Mouse (Mus musculus) CH12.LX (cell line): ENCODE measurements at regions not wholly inside any gene's neighbourhood (a gene's known extent, or its start where the extent isn't known, plus 50 kb on each side); places are given as distances from the start of the nearest gene placed in this dataset.

ENCODE experiments used
- DNase-seq: peaks from one replicate; pipeline ENCODE4 v3.0.0-alpha.2; 2013; ENCODE audit errors: extremely low read depth
- H3K27ac ChIP-seq: 2 replicates; pipeline ENCODE4 v1.5.1; 2012; ENCODE audit warnings: low read depth, mild to moderate bottlenecking, control low read depth, moderate library complexity; ENCODE audit not compliant: insufficient read depth
- H3K27me3 ChIP-seq: replicated peaks from 2 replicates; pipeline ENCODE3; 2012; ENCODE audit warnings: inconsistent platforms
- H3K36me3 ChIP-seq, 2 experiments: replicated peaks in 1 of 2; 2 replicates each; pipeline versions ENCODE3 to v1.6.1; 2012; ENCODE audit warnings: inconsistent platforms in 1 of 2, low read length in 1 of 2, mild to moderate bottlenecking in 1 of 2, mixed read lengths in 1 of 2, moderate library complexity in 1 of 2; ENCODE audit not compliant: control insufficient read depth in 1 of 2, insufficient read depth in 1 of 2
- H3K4me1 ChIP-seq, 2 experiments: 2 replicates each; pipeline ENCODE4 v1.6.1; 2012; ENCODE audit warnings: inconsistent platforms in 1 of 2, moderate library complexity in 1 of 2; ENCODE audit not compliant: insufficient read depth in 2 of 2, control insufficient read depth in 1 of 2
- H3K4me2 ChIP-seq: 2 replicates; pipeline ENCODE4 v1.6.1; 2012; ENCODE audit warnings: low read depth, mild to moderate bottlenecking, control low read depth; ENCODE audit not compliant: poor library complexity, insufficient read depth, severe bottlenecking
- H3K4me3 ChIP-seq, 3 experiments: fragments of 150-350 bp in 1 of 3; sonication (generic) in 1 of 3; replicated peaks in 1 of 3; 2 replicates each; pipeline versions ENCODE3 to v1.5.1; 2011 to 2012; ENCODE audit warnings: low read depth in 2 of 3, low read length in 2 of 3, mild to moderate bottlenecking in 2 of 3, moderate library complexity in 2 of 3, control low read depth in 1 of 3, improper control_type of control experiment in 1 of 3, inconsistent platforms in 1 of 3, mixed read lengths in 1 of 3; ENCODE audit not compliant: poor library complexity in 1 of 3
- H3K79me2 ChIP-seq: replicated peaks from 2 replicates; pipeline ENCODE4 v1.6.1; 2012; ENCODE audit warnings: mild to moderate bottlenecking, moderate library complexity; ENCODE audit not compliant: control insufficient read depth, poor library complexity, insufficient read depth, severe bottlenecking; ENCODE audit errors: extremely low read depth
- H3K9ac ChIP-seq: 2 replicates; pipeline ENCODE4 v1.6.1; 2012; ENCODE audit warnings: low read depth, mild to moderate bottlenecking, control low read depth, moderate library complexity; ENCODE audit not compliant: insufficient read depth
- H3K9me3 ChIP-seq: replicated peaks from 2 replicates; pipeline ENCODE3; 2012; ENCODE audit warnings: low read length, inconsistent platforms, mixed read lengths
- BHLHE40 ChIP-seq: IDR thresholded peaks from 2 replicates; pipeline ENCODE4 v1.6.1; 2011; ENCODE audit warnings: mild to moderate bottlenecking, low read depth, low read length, improper control_type of control experiment
- CHD1 ChIP-seq: IDR thresholded peaks from 2 replicates; pipeline ENCODE4 v1.6.1; 2012; ENCODE audit warnings: low read depth, low read length, improper control_type of control experiment, inconsistent platforms
- E2F4 ChIP-seq: IDR thresholded peaks from 2 replicates; pipeline ENCODE4 v1.6.1; 2011; ENCODE audit warnings: low read depth, low read length, improper control_type of control experiment; ENCODE audit not compliant: insufficient replicate concordance
- ETS1 ChIP-seq: conservative IDR thresholded peaks from 2 replicates; pipeline ENCODE4 v1.6.1; 2012; ENCODE audit warnings: low read depth, mild to moderate bottlenecking, inconsistent platforms, low read length, improper control_type of control experiment, moderate library complexity
- IRF4 ChIP-seq: IDR thresholded peaks from 2 replicates; pipeline ENCODE4 v1.6.1; 2014; ENCODE audit warnings: low read depth, mild to moderate bottlenecking, inconsistent platforms, low read length, improper control_type of control experiment
- JUN ChIP-seq: IDR thresholded peaks from 2 replicates; pipeline ENCODE4 v1.6.1; 2011; ENCODE audit warnings: low read depth, mild to moderate bottlenecking, low read length, improper control_type of control experiment, moderate library complexity; ENCODE audit not compliant: insufficient read depth
- KAT2A ChIP-seq: IDR thresholded peaks from 2 replicates; pipeline ENCODE4 v1.6.1; 2012; ENCODE audit warnings: low read length, improper control_type of control experiment, inconsistent platforms; ENCODE audit not compliant: insufficient replicate concordance
- MAFK ChIP-seq: IDR thresholded peaks from 2 replicates; pipeline ENCODE4 v1.6.1; 2011; ENCODE audit warnings: low read length, improper control_type of control experiment; ENCODE audit not compliant: insufficient replicate concordance
- MAX ChIP-seq: IDR thresholded peaks from 2 replicates; pipeline ENCODE4 v1.6.1; 2011; ENCODE audit warnings: low read length, improper control_type of control experiment
- MAZ ChIP-seq: IDR thresholded peaks from 2 replicates; pipeline ENCODE4 v1.6.1; 2012; ENCODE audit warnings: low read depth, mild to moderate bottlenecking, inconsistent platforms, low read length, improper control_type of control experiment, moderate library complexity
- MEF2A ChIP-seq: IDR thresholded peaks from 2 replicates; pipeline ENCODE4 v1.6.1; 2014; ENCODE audit warnings: low read depth, mild to moderate bottlenecking, inconsistent platforms, low read length, improper control_type of control experiment, borderline replicate concordance
- MXI1 ChIP-seq: IDR thresholded peaks from 2 replicates; pipeline ENCODE4 v1.6.1; 2011; ENCODE audit warnings: mild to moderate bottlenecking, low read depth, low read length, improper control_type of control experiment
- NELFE ChIP-seq: IDR thresholded peaks from 2 replicates; pipeline ENCODE4 v1.6.1; 2011; ENCODE audit warnings: low read depth, low read length, improper control_type of control experiment
- NRF1 ChIP-seq: IDR thresholded peaks from 2 replicates; pipeline ENCODE4 v1.6.1; 2014; ENCODE audit warnings: low read depth, mild to moderate bottlenecking, inconsistent platforms, low read length, improper control_type of control experiment, moderate library complexity
- PAX5 ChIP-seq: IDR thresholded peaks from 2 replicates; pipeline ENCODE4 v1.6.1; 2012; ENCODE audit warnings: low read length, inconsistent platforms, mixed read lengths
- POLR2A ChIP-seq: IDR thresholded peaks from 2 replicates; pipeline ENCODE4 v1.6.1; 2011; ENCODE audit warnings: low read depth, mild to moderate bottlenecking, improper control_type of control experiment, low read length
- RAD21 ChIP-seq: IDR thresholded peaks from 2 replicates; pipeline ENCODE4 v1.6.1; 2011; ENCODE audit warnings: low read depth, mild to moderate bottlenecking, low read length, improper control_type of control experiment, moderate library complexity
- RCOR1 ChIP-seq: conservative IDR thresholded peaks from 2 replicates; pipeline ENCODE4 v1.6.1; 2012; ENCODE audit warnings: low read depth, mild to moderate bottlenecking, inconsistent platforms, low read length, improper control_type of control experiment
- SMC3 ChIP-seq: IDR thresholded peaks from 2 replicates; pipeline ENCODE4 v1.6.1; 2011; ENCODE audit warnings: low read depth, low read length, improper control_type of control experiment
- TBP ChIP-seq: conservative IDR thresholded peaks from 2 replicates; pipeline ENCODE4 v1.6.1; 2011; ENCODE audit warnings: low read depth, low read length, improper control_type of control experiment
- TCF12 ChIP-seq: IDR thresholded peaks from 2 replicates; pipeline ENCODE4 v1.6.1; 2014; ENCODE audit warnings: low read depth, mild to moderate bottlenecking, inconsistent platforms, low read length, improper control_type of control experiment
- UBTF ChIP-seq: IDR thresholded peaks from 2 replicates; pipeline ENCODE4 v1.6.1; 2012; ENCODE audit warnings: low read depth, mild to moderate bottlenecking, inconsistent platforms, low read length, improper control_type of control experiment, moderate library complexity
- USF2 ChIP-seq: conservative IDR thresholded peaks from 2 replicates; pipeline ENCODE4 v1.6.1; 2011; ENCODE audit warnings: low read depth, low read length, improper control_type of control experiment
- ZC3H11A ChIP-seq: IDR thresholded peaks from 2 replicates; pipeline ENCODE4 v1.6.1; 2012; ENCODE audit warnings: low read depth, mild to moderate bottlenecking, inconsistent platforms, low read length, improper control_type of control experiment
- ZKSCAN1 ChIP-seq: IDR thresholded peaks from 2 replicates; pipeline ENCODE4 v1.6.1; 2012; ENCODE audit warnings: low read depth, inconsistent platforms, low read length, improper control_type of control experiment, borderline replicate concordance
- ZNF384 ChIP-seq: IDR thresholded peaks from 2 replicates; pipeline ENCODE4 v1.6.1; 2012; ENCODE audit warnings: low read depth, low read length, improper control_type of control experiment, inconsistent platforms
- dilution Hi-C: fragments of 300-500 bp; cut with MboI; formaldehyde crosslinking; loops from 2 replicates; pipeline ENCODE4 v1.14.3; 2020; ENCODE audit warnings: low sequenced_read_pairs; ENCODE audit not compliant: extremely low pct_unique_long_range_greater_than_20kb, extremely low pct_ligation_motif_present
- in situ Hi-C: fragments of 300-500 bp; cut with MboI; formaldehyde crosslinking; loops from 3 replicates; pipeline ENCODE4 v1.14.3; 2019; ENCODE audit warnings: low sequenced_read_pairs, low pct_ligation_motif_present, low pct_unique_long_range_greater_than_20kb, mixed read lengths

- in situ Hi-C loops (no loop called here), dilution Hi-C loops (no loop called here)
- Histone ChIP-seq H3K4me2 (no peak overlapping the region), H3K79me2 (0 out of 2 replicates have a peak, but pooled peaks cover 4% of the 10 kb centered on the region), H3K4me3 (no peak overlapping the region), H3K4me1 (no peaks in the 10 kb centered on the region), H3K9ac (no peak overlapping the region), H3K27me3 (no peaks in the 10 kb centered on the region)
- TF ChIP-seq ZC3H11A (no peak), MAFK (no peak), RAD21 (no peak), ZNF384 (no peak), MAX (no peak), MXI1 (no peak), RCOR1 (no peak), POLR2A (no peak), CHD1 (no peak), UBTF (no peak), TCF12 (no peak), TBP (no peak), NRF1 (no peak), NELFE (no peak), ZKSCAN1 (no peak), USF2 (no peak), KAT2A (no peak)
- TF ChIP-seq, all 38 proteins: peak for 0
- no peak for DNase-seq
- Histone ChIP-seq H3K9me3 (peaks cover 69% of the 10 kb centered on the region), H3K27ac (no peak overlapping the region), H3K36me3 (no peaks in the 10 kb centered on the region)
Measured at GRCm38 (mm10) chr5:119580395-119580794, 90.1 kb upstream of the Tbx3 start.

DNA sequence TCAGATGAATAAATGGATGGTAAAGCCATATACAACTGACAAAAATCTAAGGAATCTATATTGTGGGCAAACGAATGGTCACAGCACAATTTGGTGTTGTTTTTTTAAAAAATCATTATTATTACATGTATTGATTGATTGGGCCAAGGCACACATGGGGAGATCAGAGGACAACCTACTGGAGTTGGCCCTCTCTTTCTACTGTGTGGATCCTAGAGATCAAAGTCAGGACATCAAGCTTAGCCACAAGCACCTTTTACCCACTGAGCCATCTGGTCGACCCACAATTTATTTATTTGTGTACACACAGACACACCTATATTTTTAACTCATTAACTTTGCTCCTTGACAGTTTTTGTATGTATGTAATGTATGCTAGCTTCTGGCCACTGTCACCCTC is 89.7 kb upstream of the Tbx3 start:
- dilution Hi-C loops = no loop called here
- in situ Hi-C loops = no loop called here
- Histone ChIP-seq H3K4me3 (no peak overlapping the region), H3K9me3 (peaks cover 66% of the 10 kb centered on the region), H3K4me1 (no peaks in the 10 kb centered on the region), H3K27me3 (no peaks in the 10 kb centered on the region), H3K9ac (no peak overlapping the region)
- DNase-seq = no peak
- TF ChIP-seq ETS1 (no peak), KAT2A (no peak), MAFK (no peak), RAD21 (no peak), JUN (no peak), SMC3 (no peak), PAX5 (no peak), MEF2A (no peak), UBTF (no peak), IRF4 (no peak), BHLHE40 (no peak), MAZ (no peak), E2F4 (no peak)
- TF ChIP-seq, all 38 proteins: peak for 0
- Histone ChIP-seq H3K36me3 (no peaks in the 10 kb centered on the region), H3K27ac (no peak overlapping the region), H3K79me2 (0 out of 2 replicates have a peak, but pooled peaks cover 4% of the 10 kb centered on the region), H3K4me2 (no peak overlapping the region)
